Mouse (Mus musculus) left cerebral cortex, adult 11 months (tissue): ENCODE results near the gene Urah.

Experiments used
- DNase-seq: peaks from one replicate; pipeline ENCODE4 v3.0.0; 2022; ENCODE audit warnings: low spot score

Urah gene

GRCm38 (mm10) chr7:140877364-140877763, 42.5 kb downstream of the Urah start:
- no peak for DNase-seq

- DNase-seq: no peak
Measured at GRCm38 (mm10) chr7:140879355-140879754, 44.5 kb downstream of the Urah start.

DNA sequence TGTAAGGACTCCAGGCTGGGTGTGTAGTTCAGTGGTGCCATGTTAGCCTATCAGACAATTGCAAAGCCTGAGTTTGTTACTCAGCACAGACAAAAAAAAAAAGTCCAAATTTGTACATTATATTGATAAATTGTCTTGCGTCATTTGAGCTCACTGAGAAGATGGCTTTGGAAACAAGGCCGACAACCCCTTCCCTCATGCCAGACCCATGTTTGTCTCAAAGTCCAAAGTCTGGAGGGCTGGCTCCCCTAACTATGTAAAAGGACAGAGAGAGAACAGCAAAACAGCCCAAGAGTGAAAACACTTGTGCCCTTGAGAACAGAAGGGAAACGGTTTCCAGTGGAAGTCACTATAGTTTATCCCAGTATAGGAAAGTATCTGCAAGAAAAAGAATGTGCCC, 45.6 kb downstream of the Urah start:
- no peak for DNase-seq

DNA sequence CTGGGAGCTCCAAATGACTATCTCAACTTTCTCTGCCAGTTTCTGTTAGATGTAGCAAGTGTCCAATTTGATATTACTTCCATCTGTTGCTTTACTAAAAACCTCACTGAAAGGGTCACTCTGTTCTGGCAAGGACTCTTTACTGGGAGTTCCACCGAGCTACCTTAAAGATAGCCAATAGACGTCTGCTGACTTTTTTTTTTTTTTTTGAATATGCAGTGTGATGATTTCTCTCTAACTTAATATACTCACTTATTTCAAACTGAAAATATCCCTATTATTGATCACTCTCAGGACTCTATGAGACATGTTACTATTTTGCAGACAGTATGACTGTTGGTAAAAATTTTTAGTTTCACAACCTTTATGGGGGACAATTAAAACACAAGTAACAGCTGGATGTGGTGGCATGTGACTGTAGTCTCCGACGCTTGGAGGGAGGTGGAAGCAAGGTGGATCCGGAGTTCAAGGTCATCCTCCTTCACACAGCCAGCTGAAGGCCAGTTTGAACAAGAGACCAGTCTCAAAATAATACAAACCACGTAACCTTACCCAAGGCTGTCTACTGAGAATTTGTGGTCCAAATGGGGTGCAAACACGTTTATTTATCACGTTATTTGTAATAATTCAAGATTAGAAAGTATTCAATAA, 46.2 kb downstream of the Urah start:
- no peak for DNase-seq

- peak; percentile 89 for DNase-seq
Measured at GRCm38 (mm10) chr7:140881696-140882468, 47.1 kb downstream of the Urah start, which contains the start of the genes Psmd13 and Sirt3. Psmd13 (plus strand) TSS chr7:140881968. Sirt3 (minus strand) TSS chr7:140882309.

DNA sequence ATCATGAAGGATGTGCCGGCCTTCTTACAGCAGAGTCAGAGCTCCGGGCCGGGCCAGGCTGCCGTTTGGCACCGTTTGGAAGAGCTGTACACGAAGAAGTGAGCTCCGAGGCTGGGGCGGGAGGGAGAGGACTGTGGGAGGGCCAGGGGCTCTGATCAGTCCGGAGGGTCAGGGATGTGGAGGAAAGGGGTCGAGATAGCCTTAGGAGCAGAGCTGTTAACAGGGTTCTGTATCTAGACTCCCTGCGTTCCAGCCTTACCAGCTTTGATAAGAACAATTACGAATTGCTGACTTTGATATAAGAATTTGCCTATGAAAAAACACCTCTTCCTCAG, 47.6 kb downstream of the Urah start:
- DNase-seq: no peak
